Mouse (Mus musculus) adrenal gland, postnatal 4 days (tissue): ENCODE data around the gene Tmem135. TPM values are rescaled to one million over a fixed set of nuclear protein-coding genes. Genes with fewer than 3 reads are reported as not detected.
A peak's percentile ranks its signal among the peaks of the same experiment; 100 is the strongest.

ENCODE experiments used
- DNase-seq, 2 experiments: peaks; one replicate each; pipeline ENCODE4 v3.0.0; 2021 to 2022; ENCODE audit warnings: low spot score in 2 of 2, mixed read lengths in 2 of 2
- long read RNA-seq, 2 experiments: library from polyadenylated mRNA; stranded (forward); transcript quantifications; one replicate each; pipeline ENCODE4 v2.0.0; 2021
- total RNA-seq, 2 experiments: library from RNA; stranded (reverse); gene quantifications; 2 replicates each; pipeline ENCODE4 v1.2.3; 2021

The Tmem135 gene
- total RNA-seq: 10 to 100 TPM; 82.0 to 87.5 TPM
- long read RNA-seq, experiment 1, transcript Tmem135-201 (15 exons, 3,700 nt): major isoform, 20 of 27 reads
- long read RNA-seq, experiment 1, partial matches to known transcripts: 1 of 27 reads
- long read RNA-seq, experiment 1, other reads (novel, unspliced or antisense): 6 of 27 reads
- long read RNA-seq, experiment 2, transcript Tmem135-201 (15 exons, 3,700 nt): major isoform, 38 of 74 reads
- long read RNA-seq, experiment 2, partial matches to known transcripts: 6 of 74 reads
- long read RNA-seq, experiment 2, other reads (novel, unspliced or antisense): 29 of 74 reads

- DNase-seq: peak; percentile 90 to 92
Measured at GRCm38 (mm10) chr7:89404081-89404733, at the start of gene Tmem135, which contains the start of gene Fzd4. TSS of gene Tmem135 (minus strand) at chr7:89404222. TSS of gene Fzd4 (plus strand) at chr7:89404355.

- DNase-seq: no peak
Measured at GRCm38 (mm10) chr7:89450312-89450711, 46.3 kb upstream of the Tmem135 start.

GRCm38 (mm10) chr7:89445137-89445536 lies 41.1 kb upstream of the Tmem135 start:
- DNase-seq: no peak

GRCm38 (mm10) chr7:89442242-89442641 lies 38.2 kb upstream of the Tmem135 start:
- DNase-seq: no peak

GRCm38 (mm10) chr7:89441291-89441690 lies 37.3 kb upstream of the Tmem135 start:
- no peak for DNase-seq

- no peak for DNase-seq
Measured at GRCm38 (mm10) chr7:89437589-89437988, 33.6 kb upstream of the Tmem135 start.

- DNase-seq: no peak
Measured at GRCm38 (mm10) chr7:89436404-89436803, 32.4 kb upstream of the Tmem135 start.

- DNase-seq: no peak
Measured at GRCm38 (mm10) chr7:89433893-89434616, 30.0 kb upstream of the Tmem135 start.

- no peak for DNase-seq
Measured at GRCm38 (mm10) chr7:89433193-89433892, 29.3 kb upstream of the Tmem135 start.

- no peak for DNase-seq
Measured at GRCm38 (mm10) chr7:89431185-89431584, 27.2 kb upstream of the Tmem135 start.

GRCm38 (mm10) chr7:89429326-89429725 lies 25.3 kb upstream of the Tmem135 start:
- no peak for DNase-seq

GRCm38 (mm10) chr7:89428804-89429203 lies 24.8 kb upstream of the Tmem135 start:
- no peak for DNase-seq

GRCm38 (mm10) chr7:89427101-89427500 lies 23.1 kb upstream of the Tmem135 start:
- DNase-seq: no peak

- DNase-seq: no peak
Measured at GRCm38 (mm10) chr7:89425803-89426725, 22.0 kb upstream of the Tmem135 start.

- DNase-seq: no peak
Measured at GRCm38 (mm10) chr7:89424659-89425058, 20.6 kb upstream of the Tmem135 start.

- no peak for DNase-seq
Measured at GRCm38 (mm10) chr7:89423688-89424255, 19.8 kb upstream of the Tmem135 start.

- DNase-seq: no peak
Measured at GRCm38 (mm10) chr7:89423194-89423593, 19.2 kb upstream of the Tmem135 start.

- no peak for DNase-seq
Measured at GRCm38 (mm10) chr7:89422650-89423049, 18.6 kb upstream of the Tmem135 start.

GRCm38 (mm10) chr7:89421294-89421693 lies 17.3 kb upstream of the Tmem135 start:
- no peak for DNase-seq
